Mouse (Mus musculus) liver, postnatal 0 days (tissue): Measurements from ENCODE around the gene Dera.

Experiments used
- CTCF ChIP-seq: sonication (generic); IDR thresholded peaks from 2 replicates; pipeline ENCODE4 v1.5.1; 2016; ENCODE audit warnings: antibody characterized with exemption, low read depth
- EP300 ChIP-seq: IDR thresholded peaks from 2 replicates; pipeline ENCODE4 v1.6.1; 2016; ENCODE audit warnings: antibody characterized with exemption, low read depth, mild to moderate bottlenecking

DNA sequence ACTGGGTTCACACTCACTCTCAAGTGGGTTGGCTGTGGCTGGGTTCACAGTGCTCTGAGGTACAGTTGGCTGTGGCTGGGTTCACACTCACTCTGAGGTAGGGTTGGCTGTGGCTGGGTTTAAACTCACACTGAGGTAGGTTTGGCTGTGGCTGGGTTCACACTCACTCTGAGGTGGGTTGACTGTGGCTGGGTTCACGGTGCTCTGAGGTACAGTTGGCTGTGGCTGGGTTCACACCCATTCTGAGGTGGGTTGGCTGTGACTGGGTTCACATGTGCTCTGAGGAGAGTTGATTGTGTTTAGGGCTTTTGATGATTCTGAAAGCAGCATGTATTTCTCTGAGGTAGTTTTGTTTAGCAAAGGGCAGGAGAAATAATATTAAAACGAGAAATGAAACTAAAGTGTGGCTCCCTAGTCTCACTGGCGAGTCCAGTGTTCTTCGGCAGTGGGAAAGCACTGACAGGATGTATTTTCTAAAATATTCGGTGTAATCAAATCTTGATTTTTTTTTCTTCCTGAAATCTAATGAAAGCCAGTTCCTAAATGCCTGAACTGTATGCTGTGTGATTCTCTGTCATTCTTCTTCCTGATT lies 70.8 kb downstream of the Dera start:
- TF ChIP-seq CTCF (no peak), EP300 (no peak)
